Mouse (Mus musculus) cortical plate, adult 2 months (tissue): ENCODE results near the gene Gucy2e.

ENCODE experiments used
- CTCF ChIP-seq: fragments of 200-500 bp; IDR thresholded peaks from 2 replicates; pipeline ENCODE4 v1.5.1; 2011; ENCODE audit warnings: mild to moderate bottlenecking, control low read depth, low read length; ENCODE audit not compliant: insufficient read depth; ENCODE audit errors: extremely low read depth
- POLR2A ChIP-seq: fragments of 200-500 bp; IDR thresholded peaks from 2 replicates; pipeline ENCODE4 v1.6.1; 2011; ENCODE audit warnings: mild to moderate bottlenecking, low read length, control low read depth; ENCODE audit not compliant: insufficient read depth; ENCODE audit errors: extremely low read depth

GRCm38 (mm10) chr11:69169313-69169712 is 67.5 kb downstream of the Gucy2e start:
- TF ChIP-seq CTCF (no peak), POLR2A (no peak)
